Mouse (Mus musculus): ENCODE measurements around the gene Myog.
"Not testable (repeated sequence)": the region's sequence is repeated elsewhere in the genome, so short reads cannot be mapped to it uniquely, and the experiment has no call there.

Myog gene

GRCm38 (mm10) chr1:134289598-134290099 lies at the start of gene Myog:
Gene Myog, plus strand, starts transcription at chr1:134289989.
- DNase-seq: no peak

- DNase-seq: no peak
These were observed 49.1 kb upstream of the Myog start for GRCm38 (mm10) chr1:134240701-134241100.

GRCm38 (mm10) chr1:134241298-134241697 lies 48.5 kb upstream of the Myog start:
- no peak for DNase-seq

GRCm38 (mm10) chr1:134242286-134242685 lies 47.5 kb upstream of the Myog start:
- DNase-seq: no peak

GRCm38 (mm10) chr1:134243505-134243904 lies 46.3 kb upstream of the Myog start:
- no peak for DNase-seq

- DNase-seq: peak; percentile 81
These were observed 45.6 kb upstream of the Myog start for GRCm38 (mm10) chr1:134243948-134244914.

- no peak for DNase-seq
These were observed 44.6 kb upstream of the Myog start for GRCm38 (mm10) chr1:134245004-134245717.

- no peak for DNase-seq
These were observed 43.2 kb upstream of the Myog start for GRCm38 (mm10) chr1:134246590-134246989.

GRCm38 (mm10) chr1:134249681-134250080 lies 40.1 kb upstream of the Myog start:
- not testable (repeated sequence) for DNase-seq

GRCm38 (mm10) chr1:134264341-134264740 lies 25.4 kb upstream of the Myog start:
- DNase-seq: no peak

- DNase-seq: no peak
These were observed 24.0 kb upstream of the Myog start for GRCm38 (mm10) chr1:134265797-134266196.

- no peak for DNase-seq
These were observed 19.8 kb upstream of the Myog start for GRCm38 (mm10) chr1:134270026-134270425.

GRCm38 (mm10) chr1:134272754-134273250 lies 17.0 kb upstream of the Myog start:
- DNase-seq: no peak

GRCm38 (mm10) chr1:134273493-134274395 lies 16.0 kb upstream of the Myog start:
- DNase-seq: no peak

GRCm38 (mm10) chr1:134274483-134274920 lies 15.3 kb upstream of the Myog start:
- no peak for DNase-seq

- DNase-seq: no peak
These were observed 13.9 kb upstream of the Myog start for GRCm38 (mm10) chr1:134275616-134276464.

GRCm38 (mm10) chr1:134276823-134277222 lies 13.0 kb upstream of the Myog start:
- DNase-seq: no peak

GRCm38 (mm10) chr1:134280174-134280573 lies 9.6 kb upstream of the Myog start:
- no peak for DNase-seq

GRCm38 (mm10) chr1:134281563-134281962 lies 8.2 kb upstream of the Myog start:
- DNase-seq: no peak

- no peak for DNase-seq
These were observed 7.4 kb upstream of the Myog start for GRCm38 (mm10) chr1:134282342-134282741.

- no peak for DNase-seq
These were observed 6.7 kb upstream of the Myog start for GRCm38 (mm10) chr1:134283108-134283507.
